Mouse (Mus musculus) C3H10T1/2 (cell line): Measurements from ENCODE around the gene Tbl1xr1. TPM values are rescaled to one million over a fixed set of nuclear protein-coding genes. Genes with fewer than 3 reads are reported as not detected.

ENCODE experiments used
- polyA plus RNA-seq, 2 experiments: library from polyadenylated mRNA; unstranded; fragments of >200 nt; fragmentation: generic; extraction: Trizol; gene quantifications; one replicate each; pipeline ENCODE4 v1.2.1; 2012; ENCODE audit warnings: missing spikeins in 2 of 2

Tbl1xr1 gene
- 1 to 10 TPM; 1.4 to 9.9 TPM for polyA plus RNA-seq

DNA sequence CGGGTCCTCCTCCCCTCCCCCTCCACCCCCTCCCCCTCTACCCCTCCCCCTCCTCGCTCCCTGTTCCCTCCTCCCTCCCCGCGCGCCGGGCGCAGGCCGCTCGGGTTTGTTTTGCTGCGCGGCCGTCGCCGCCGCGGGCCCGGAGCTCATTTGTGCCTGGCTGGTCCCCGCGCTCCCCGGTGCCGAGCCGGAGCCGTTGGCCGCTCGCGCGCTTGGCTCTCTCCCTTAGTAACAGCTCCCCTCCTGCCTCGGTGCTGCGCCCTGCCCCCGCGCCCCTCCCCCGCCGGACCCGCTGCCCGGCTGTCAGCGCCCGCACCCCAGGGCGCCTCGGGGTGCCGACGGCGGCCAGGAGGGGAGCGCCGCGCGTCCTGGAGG is at the start of gene Tbl1xr1:
Gene Tbl1xr1 (plus strand): TSS at position 92 of the 375 bp plus-strand sequence.

